Mouse (Mus musculus): ENCODE measurements at regions not wholly inside any gene's neighbourhood (a gene's known extent, or its start where the extent isn't known, plus 50 kb on each side); places are given as distances from the start of the nearest gene placed in this dataset.
A peak's percentile ranks its signal among the peaks of the same experiment; 100 is the strongest.

GRCm38 (mm10) chr13:85639376-85640229, 350.7 kb upstream of the Rasa1 start:
- Histone ChIP-seq H3K27ac (ENCODE audit: insufficient read depth, low read length) (no peak overlapping the region), H3K4me3 (ENCODE audit: insufficient read depth, low read length) (no peak overlapping the region)
- TF ChIP-seq POLR2A (IDR thresholded peaks at IDR 0.05; ENCODE audit: low read depth, low read length) (no peak), CTCF (IDR thresholded peaks at IDR 0.05; ENCODE audit: borderline replicate concordance, insufficient read depth, low read length) (no peak)

DNA sequence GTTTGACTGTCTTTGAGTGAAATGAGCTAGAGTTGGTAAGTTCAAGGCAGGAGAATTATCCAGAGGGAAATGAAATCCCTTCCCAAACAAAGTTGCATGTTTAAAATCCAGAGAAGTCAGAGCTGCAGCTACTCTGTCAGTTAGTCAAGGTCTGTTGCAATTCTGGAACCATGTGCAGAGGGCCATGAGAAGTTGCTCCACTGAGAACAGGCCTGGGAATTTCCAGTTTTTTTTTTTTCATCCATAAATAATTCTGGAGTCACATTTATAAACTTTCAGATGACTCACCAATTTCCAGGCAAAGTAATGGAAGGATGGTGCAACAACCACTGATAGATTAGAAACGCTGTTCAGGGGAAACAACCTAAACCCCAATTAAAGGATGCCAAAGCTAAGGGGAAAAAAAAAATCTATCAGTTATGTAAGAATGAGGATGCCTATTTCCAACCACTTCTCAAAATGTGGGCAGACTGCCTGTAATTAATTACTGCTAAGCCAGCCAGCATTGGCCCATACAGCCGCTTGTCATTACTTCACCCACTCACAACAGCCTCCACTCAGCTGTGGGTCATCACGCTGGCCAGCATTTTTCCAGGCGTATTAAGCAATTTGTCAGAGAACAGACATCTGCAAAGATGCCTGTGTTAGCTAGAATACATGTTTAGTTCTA, 340.7 kb upstream of the Rasa1 start:
- H3K27ac ChIP-seq (ENCODE audit: insufficient read depth, low read length), result peak overlapping the region; percentile 91
- no peak overlapping the region for H3K4me3 ChIP-seq (ENCODE audit: insufficient read depth, low read length)
- no peaks in the 10 kb centered on the region for H3K4me1 ChIP-seq (ENCODE audit: control insufficient read depth, insufficient read depth, low read length)
- TF ChIP-seq POLR2A (IDR thresholded peaks at IDR 0.05; ENCODE audit: low read depth, low read length) (no peak), CTCF (IDR thresholded peaks at IDR 0.05; ENCODE audit: borderline replicate concordance, insufficient read depth, low read length) (no peak)

More at GRCm38 (mm10) chr13:85639376-85640229, 350.7 kb upstream of the Rasa1 start:
- H3K4me1 ChIP-seq (ENCODE audit: control insufficient read depth, insufficient read depth, low read length), result no peaks in the 10 kb centered on the region
